Mouse (Mus musculus) kidney, embryonic 14.5 days (tissue): ENCODE results near the gene Eomes. TPM values are rescaled to one million over a fixed set of nuclear protein-coding genes. Genes with fewer than 3 reads are reported as not detected.

Experiments
- ATAC-seq: fragments of 200-750 bp; cut with Nextera tagmentation; 2 replicates; pipeline ENCODE4 v1.8.0; 2017; ENCODE audit warnings: moderate number of reproducible peaks, mild to moderate bottlenecking, moderate TSS enrichment, moderate library complexity; ENCODE audit not compliant: low FRiP score, low TSS enrichment
- H3K27ac ChIP-seq: fragments of 300-500 bp; sonication (generic); 2 replicates; pipeline ENCODE4 v1.5.1; 2014; ENCODE audit warnings: low read depth, mild to moderate bottlenecking, low read length, moderate library complexity, mixed read lengths
- H3K27me3 ChIP-seq: fragments of 300-500 bp; sonication (generic); 2 replicates; pipeline ENCODE4 v1.6.1; 2014; ENCODE audit warnings: mild to moderate bottlenecking, low read length; ENCODE audit not compliant: control insufficient read depth, insufficient read depth
- H3K36me3 ChIP-seq: fragments of 300-500 bp; sonication (generic); 2 replicates; pipeline ENCODE4 v1.6.1; 2014; ENCODE audit warnings: low read length, mixed read lengths; ENCODE audit not compliant: control insufficient read depth, insufficient read depth
- H3K4me1 ChIP-seq: fragments of 300-500 bp; sonication (generic); 2 replicates; pipeline ENCODE4 v1.6.1; 2014; ENCODE audit warnings: low read length, mixed read lengths; ENCODE audit not compliant: control insufficient read depth, insufficient read depth
- H3K4me2 ChIP-seq: fragments of 300-500 bp; sonication (generic); replicated peaks from 2 replicates; pipeline ENCODE4 v1.6.1; 2014; ENCODE audit warnings: low read depth, mild to moderate bottlenecking, low read length
- H3K4me3 ChIP-seq: fragments of 300-500 bp; sonication (generic); 2 replicates; pipeline ENCODE4 v1.5.1; 2014; ENCODE audit warnings: mild to moderate bottlenecking, low read length
- H3K9ac ChIP-seq: fragments of 300-500 bp; sonication (generic); 2 replicates; pipeline ENCODE4 v1.6.1; 2014; ENCODE audit warnings: low read depth, mild to moderate bottlenecking, low read length, moderate library complexity
- H3K9me3 ChIP-seq: fragments of 300-500 bp; sonication (generic); 2 replicates; pipeline ENCODE4 v1.6.1; 2016; ENCODE audit warnings: low read length; ENCODE audit not compliant: control insufficient read depth
- WGBS: fragments of 180-500 bp; shearing (Covaris S2); extraction: QIAGEN DNeasy Blood & Tissue Kit; methylation state at CpG from one replicate; pipeline ENCODE4 v1.1.7; 2014; 5-methylcytosine and 5-hydroxymethylcytosine counted together
- polyA plus RNA-seq: library from polyadenylated mRNA; unstranded; fragments of >200 nt; fragmentation: Nextera tagmentation; extraction: Ambion mirVana; gene quantifications from 2 replicates; pipeline ENCODE4 v1.2.1, GENCODE M21; 2014

Eomes gene
- polyA plus RNA-seq, 1 experiment from 2014 or later: not detected

DNA sequence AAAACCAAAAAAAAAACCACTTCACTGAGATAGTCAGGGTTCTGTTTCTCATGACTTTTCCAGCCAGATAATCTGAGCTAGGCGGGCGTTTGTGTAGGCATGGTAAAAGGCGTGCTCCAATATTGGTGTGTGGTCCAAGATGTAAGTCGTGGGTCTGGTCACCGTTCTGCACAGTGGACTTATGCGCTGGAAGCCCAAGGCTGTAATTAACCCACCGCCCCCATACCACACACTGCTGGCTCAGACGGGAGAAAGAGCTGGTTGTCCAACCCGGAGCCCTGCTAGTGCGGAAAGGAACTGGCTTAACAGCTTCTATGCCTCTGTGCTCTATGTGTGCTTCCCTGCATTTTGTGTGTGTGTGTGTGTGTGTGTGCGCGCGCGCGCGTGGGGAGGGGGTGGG is 8.7 kb upstream of the Eomes start:
- no peak for ATAC-seq
- Histone ChIP-seq H3K4me3 (no peak overlapping the region), H3K36me3 (no peaks in the 10 kb centered on the region), H3K4me1 (no peaks in the 10 kb centered on the region), H3K27me3 (peaks cover 73% of the 10 kb centered on the region), H3K4me2 (no peak overlapping the region), H3K27ac (no peak overlapping the region), H3K9ac (no peak overlapping the region), H3K9me3 (no peaks in the 10 kb centered on the region)
- 9% methylated on average over 16 of the region's 16 CpGs for WGBS

DNA sequence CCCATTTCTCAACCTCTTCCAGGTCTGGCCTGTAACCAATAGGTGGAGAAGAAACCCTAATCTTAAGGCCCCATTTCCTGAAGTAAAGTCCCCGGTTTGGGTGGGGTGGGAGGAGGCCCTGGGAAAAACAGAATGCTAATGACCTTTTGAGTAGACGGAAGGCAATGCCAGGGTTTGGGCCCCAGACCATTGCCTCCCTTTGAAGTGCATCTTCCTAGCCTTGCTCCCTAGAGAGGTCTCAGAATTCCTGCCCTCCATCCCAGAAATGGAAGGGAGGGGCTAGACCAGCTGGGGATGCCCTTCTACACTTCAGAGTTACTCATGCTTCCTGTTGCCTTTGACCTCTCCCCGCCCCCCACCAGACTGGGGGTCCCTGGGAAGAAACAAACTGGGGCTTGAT is 6.7 kb upstream of the Eomes start:
- Histone ChIP-seq H3K27me3 (peaks cover 81% of the 10 kb centered on the region), H3K27ac (no peak overlapping the region), H3K9me3 (no peaks in the 10 kb centered on the region), H3K9ac (no peak overlapping the region), H3K4me2 (no peak overlapping the region), H3K36me3 (no peaks in the 10 kb centered on the region), H3K4me3 (no peak overlapping the region), H3K4me1 (no peaks in the 10 kb centered on the region)
- 8% methylated on average over 3 of the region's 3 CpGs for WGBS
- no peak for ATAC-seq

DNA sequence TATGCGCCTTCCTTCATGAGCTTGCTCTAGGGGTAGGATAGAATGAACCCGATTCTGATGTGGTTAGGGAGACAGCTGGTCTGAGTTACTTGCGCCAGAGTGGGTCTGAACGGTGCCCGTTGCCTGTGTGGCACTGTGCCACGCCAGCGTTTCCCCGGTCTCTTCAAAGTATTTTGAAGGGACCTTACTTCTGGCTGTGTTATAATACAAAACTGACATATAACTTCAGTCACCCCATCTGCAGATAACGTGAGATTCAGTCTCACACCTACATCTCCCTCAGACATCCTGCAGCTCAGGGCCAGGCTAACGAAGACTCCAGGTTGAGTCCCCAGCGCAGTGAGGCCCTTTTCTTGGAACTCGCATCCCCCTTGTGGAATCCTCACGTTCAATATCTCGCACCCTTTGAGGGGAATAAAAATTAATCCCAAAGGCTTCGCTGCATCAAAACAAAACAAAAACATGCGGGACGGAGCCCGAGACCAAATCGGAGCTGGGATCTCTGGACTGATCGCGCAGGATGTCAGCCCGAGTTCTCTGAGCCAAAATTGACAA is 1.7 kb upstream of the Eomes start:
- ATAC-seq: no peak
- peaks cover 10% of the 10 kb centered on the region; the same call in 1 of the 2 replicates for H3K4me1 ChIP-seq
- no peak overlapping the region for H3K27ac ChIP-seq
- H3K4me3 ChIP-seq: no peak overlapping the region; the same call in 1 of the 2 replicates
- peaks cover 86% of the 10 kb centered on the region for H3K27me3 ChIP-seq
- no peaks in the 10 kb centered on the region for H3K36me3 ChIP-seq
- no peak overlapping the region for H3K4me2 ChIP-seq
- no peaks in the 10 kb centered on the region for H3K9me3 ChIP-seq
- no peak overlapping the region for H3K9ac ChIP-seq
- 1% methylated on average over 22 of the region's 22 CpGs for WGBS

DNA sequence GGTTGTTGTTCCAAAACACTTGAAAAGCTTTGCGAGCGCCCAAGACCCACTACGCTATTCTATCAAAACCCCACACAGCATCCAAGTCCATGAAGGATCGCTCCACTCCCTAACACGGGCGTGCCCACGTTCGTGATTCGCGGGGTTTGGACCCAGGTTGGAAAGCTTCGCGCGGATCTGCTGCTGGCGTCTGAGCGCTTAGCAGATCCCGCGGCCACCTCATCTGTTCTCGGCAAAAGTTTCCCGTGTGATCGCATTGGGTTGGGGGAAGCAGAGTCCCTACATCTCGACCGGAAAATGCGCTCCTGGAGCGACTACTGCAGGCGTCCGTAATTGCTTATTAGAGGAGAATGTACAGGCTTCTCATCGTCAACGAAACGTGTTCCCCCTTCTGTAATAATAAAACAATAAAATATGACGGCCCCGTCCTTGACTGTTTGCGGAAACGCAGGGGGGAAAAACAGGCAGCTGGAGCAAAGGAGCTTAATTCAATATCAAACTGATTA is 1.2 kb upstream of the Eomes start:
- ATAC-seq: no peak
- under 1% methylated on average over 33 of the region's 33 CpGs for WGBS
- H3K27ac ChIP-seq: no peak overlapping the region
- H3K27me3 ChIP-seq: peaks cover 86% of the 10 kb centered on the region
- H3K4me3 ChIP-seq: no peak overlapping the region; the same call in 1 of the 2 replicates
- H3K9ac ChIP-seq: no peak overlapping the region
- H3K36me3 ChIP-seq: no peaks in the 10 kb centered on the region
- peaks cover 10% of the 10 kb centered on the region; the same call in 1 of the 2 replicates for H3K4me1 ChIP-seq
- no peaks in the 10 kb centered on the region for H3K9me3 ChIP-seq
- H3K4me2 ChIP-seq: 0 out of 2 replicates have a peak overlapping the region, but pooled peaks have one; percentile 8

DNA sequence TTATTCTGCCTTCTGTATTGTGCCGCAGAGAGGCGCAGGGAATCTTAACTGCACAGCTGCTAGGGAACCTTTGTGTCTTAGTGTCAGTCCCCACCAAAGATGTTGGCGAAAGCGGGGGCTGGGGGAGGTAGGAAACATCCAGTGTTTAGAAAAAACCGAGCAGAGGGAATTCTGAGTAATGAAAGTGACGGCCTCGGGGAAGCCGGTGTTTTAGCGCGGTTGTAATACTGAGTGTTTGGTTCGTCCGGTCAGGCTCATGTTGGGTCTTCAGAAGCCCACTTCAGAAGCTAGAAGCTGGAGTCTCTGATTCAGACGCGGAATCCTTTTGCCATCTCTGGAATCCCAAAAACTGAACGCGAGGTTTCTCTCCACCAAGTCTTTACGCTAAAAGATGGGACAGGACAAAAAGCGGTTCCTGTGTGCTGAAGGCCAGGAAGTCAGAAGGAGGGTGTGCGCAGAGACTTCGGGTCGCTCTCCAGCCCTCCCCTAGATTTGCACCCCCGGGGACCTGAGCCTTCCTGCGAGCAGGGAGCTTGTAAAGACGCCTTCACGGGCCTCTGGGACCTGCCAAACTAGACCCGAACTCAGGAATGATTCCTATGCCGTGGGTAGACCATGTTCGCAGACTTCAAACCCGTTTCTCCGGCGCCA is 606 bp upstream of the Eomes start:
- WGBS: 1% methylated on average over 31 of the region's 31 CpGs
- no peaks in the 10 kb centered on the region for H3K9me3 ChIP-seq
- peak overlapping the region; percentile 24; the same call in 1 of the 2 replicates for H3K4me2 ChIP-seq
- peak overlapping the region; percentile 40; the same call in 1 of the 2 replicates for H3K4me3 ChIP-seq
- no peak overlapping the region for H3K9ac ChIP-seq
- no peak for ATAC-seq
- peaks cover 87% of the 10 kb centered on the region for H3K27me3 ChIP-seq
- H3K4me1 ChIP-seq: peaks cover 10% of the 10 kb centered on the region; the same call in 1 of the 2 replicates
- H3K27ac ChIP-seq: no peak overlapping the region
- H3K36me3 ChIP-seq: no peaks in the 10 kb centered on the region

DNA sequence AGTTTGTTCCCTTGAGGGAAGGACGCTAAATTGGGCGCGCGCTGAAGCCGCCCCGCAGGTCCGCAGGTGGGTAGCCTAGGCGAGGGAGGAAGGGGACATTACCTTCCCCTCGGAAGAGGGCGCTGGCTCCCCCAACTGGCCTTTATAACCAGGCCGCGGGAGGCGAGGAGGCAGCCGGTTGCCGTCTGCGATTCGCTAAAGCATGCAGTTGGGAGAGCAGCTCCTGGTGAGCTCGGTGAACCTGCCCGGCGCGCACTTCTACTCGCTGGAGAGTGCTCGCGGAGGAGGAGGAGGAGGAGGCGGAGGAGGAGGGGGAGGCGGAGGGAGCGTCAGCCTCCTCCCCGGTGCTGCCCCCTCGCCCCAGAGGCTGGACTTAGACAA is 436 bp downstream of the Eomes start:
- H3K9ac ChIP-seq: peak overlapping the region; percentile 31; the same call in 1 of the 2 replicates

DNA sequence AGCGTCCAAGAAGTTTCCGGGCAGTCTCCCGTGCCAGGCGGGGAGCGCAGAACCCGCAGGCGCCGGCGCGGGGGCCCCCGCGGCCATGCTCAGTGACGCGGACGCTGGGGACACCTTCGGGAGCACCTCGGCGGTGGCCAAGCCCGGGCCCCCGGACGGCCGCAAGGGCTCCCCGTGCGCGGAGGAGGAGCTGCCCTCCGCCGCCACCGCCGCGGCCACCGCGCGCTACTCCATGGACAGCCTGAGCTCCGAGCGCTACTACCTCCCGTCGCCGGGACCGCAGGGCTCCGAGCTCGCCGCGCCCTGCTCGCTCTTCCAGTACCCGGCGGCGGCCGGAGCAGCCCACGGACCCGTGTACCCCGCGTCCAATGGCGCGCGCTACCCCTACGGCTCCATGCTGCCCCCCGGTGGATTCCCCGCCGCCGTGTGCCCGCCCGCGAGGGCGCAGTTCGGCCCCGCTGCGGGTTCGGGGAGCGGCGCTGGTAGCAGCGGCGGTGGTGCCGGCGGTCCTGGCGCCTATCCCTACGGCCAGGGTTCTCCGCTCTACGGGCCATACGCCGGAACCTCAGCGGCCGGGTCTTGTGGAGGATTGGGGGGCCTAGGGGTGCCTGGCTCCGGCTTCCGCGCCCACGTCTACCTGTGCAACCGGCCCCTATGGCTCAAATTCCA is 961 bp downstream of the Eomes start:
- under 1% methylated on average over 56 of the region's 87 CpGs for WGBS
- ATAC-seq: peak; percentile 83
- Histone ChIP-seq H3K9ac (peak overlapping the region; percentile 31; the same call in 1 of the 2 replicates), H3K27me3 (peaks cover 92% of the 10 kb centered on the region), H3K9me3 (no peaks in the 10 kb centered on the region), H3K4me2 (peak overlapping the region; percentile 70), H3K27ac (no peak overlapping the region), H3K36me3 (no peaks in the 10 kb centered on the region), H3K4me3 (peak overlapping the region; percentile 40), H3K4me1 (peaks cover 10% of the 10 kb centered on the region; the same call in 1 of the 2 replicates)

More for the DNA sequence above, 436 bp downstream of the Eomes start:
- Histone ChIP-seq H3K27ac (no peak overlapping the region), H3K4me2 (peak overlapping the region; percentile 70), H3K4me1 (peaks cover 10% of the 10 kb centered on the region; the same call in 1 of the 2 replicates), H3K9me3 (no peaks in the 10 kb centered on the region), H3K4me3 (peak overlapping the region; percentile 40), H3K36me3 (no peaks in the 10 kb centered on the region), H3K27me3 (peaks cover 87% of the 10 kb centered on the region)
- 1% methylated on average over 26 of the region's 29 CpGs for WGBS
- peak; percentile 78 for ATAC-seq

DNA sequence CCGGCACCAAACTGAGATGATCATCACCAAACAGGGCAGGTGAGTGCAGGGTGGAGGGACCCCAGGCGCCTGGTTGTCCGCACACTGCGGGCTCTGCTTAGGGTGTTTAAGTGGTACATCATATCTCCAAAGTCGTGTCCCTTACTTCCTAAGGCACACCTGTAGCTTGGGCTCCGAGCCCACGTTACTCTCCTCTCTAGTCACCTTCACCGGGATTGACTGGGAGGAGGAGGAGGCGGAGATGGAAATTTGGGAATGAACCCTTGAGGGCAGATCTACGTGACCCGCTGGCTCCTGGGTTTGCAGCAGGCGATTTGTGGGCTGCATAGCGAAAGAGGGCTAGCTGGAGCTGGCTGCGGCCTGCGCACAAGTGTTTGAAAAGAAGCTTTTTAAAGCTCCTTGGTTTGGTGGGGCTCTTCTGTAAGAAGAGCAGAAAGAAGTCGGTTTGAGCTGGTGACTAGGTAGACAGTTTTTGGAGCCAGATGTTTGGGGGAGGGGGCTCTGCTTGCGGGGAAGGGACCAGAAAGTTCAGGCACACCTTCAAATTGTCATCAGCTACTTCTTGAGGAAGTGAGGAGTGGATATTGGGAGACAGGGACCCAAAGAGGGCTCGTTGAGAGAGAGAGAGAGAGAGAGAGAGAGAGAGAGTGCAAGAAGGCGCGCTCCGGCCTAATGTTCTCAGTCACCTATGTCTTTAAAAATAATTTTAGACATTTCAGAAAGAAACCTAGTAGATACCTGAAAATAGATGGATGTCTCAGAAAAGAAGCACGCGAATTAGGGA is 1.7 kb downstream of the Eomes start:
- no peaks in the 10 kb centered on the region for H3K9me3 ChIP-seq
- ATAC-seq: no peak
- peaks cover 10% of the 10 kb centered on the region; the same call in 1 of the 2 replicates for H3K4me1 ChIP-seq
- H3K27ac ChIP-seq: no peak overlapping the region
- no peak overlapping the region for H3K9ac ChIP-seq
- no peaks in the 10 kb centered on the region for H3K36me3 ChIP-seq
- peak overlapping the region; percentile 40 for H3K4me3 ChIP-seq
- no peak overlapping the region for H3K4me2 ChIP-seq
- WGBS: 3% methylated on average over 23 of the region's 23 CpGs
- H3K27me3 ChIP-seq: peaks cover 94% of the 10 kb centered on the region
